In genomic region chr4:124580695-124581094, GRCm38 (mm10) we compare ENCODE assay signal across 23 mouse cellular contexts. TPM values are rescaled to one million over a fixed set of nuclear protein-coding genes. Genes with fewer than 3 reads are reported as not detected.
"Had no signal": no experiment of that assay in that cellular context is flagged by ENCODE, and none has a peak within 500 bp of the region (broad histone marks: within the 10 kb centered on the region; RNA-seq: fewer than 3 reads in every experiment).

No protein-coding gene starts in this region.

- H3K4me3 ChIP-seq: neural tube, embryonic 13.5 days; neural tube, embryonic 15.5 days; stomach, embryonic 15.5 days had no signal

- H3K36me3 ChIP-seq: neural tube, embryonic 13.5 days; neural tube, embryonic 15.5 days; stomach, embryonic 15.5 days had no signal

- DNase-seq: retina, postnatal 1 day; right cerebral cortex, adult 18-20 months; right cerebral cortex, postnatal 14 days; right cerebral cortex, postnatal 25 days; right cerebral cortex, postnatal 4 days; spleen, adult 18-20 months; thymus, adult 18-20 months; thymus, adult 2 months; thymus, postnatal 14 days; thymus, postnatal 25 days; thymus, postnatal 36 days; thymus, postnatal 4 days had no signal

- H3K27ac ChIP-seq: neural tube, embryonic 13.5 days; neural tube, embryonic 15.5 days; stomach, embryonic 15.5 days; stomach, postnatal 0 days had no signal

- H3K9me3 ChIP-seq: neural tube, embryonic 13.5 days; neural tube, embryonic 15.5 days; stomach, embryonic 15.5 days had no signal

- H3K4me1 ChIP-seq: stomach, embryonic 15.5 days had no signal

- H3K9ac ChIP-seq: neural tube, embryonic 13.5 days; neural tube, embryonic 15.5 days; stomach, embryonic 15.5 days had no signal

- H3K4me2 ChIP-seq: neural tube, embryonic 13.5 days; neural tube, embryonic 15.5 days; stomach, embryonic 15.5 days had no signal

RNA-seq across cellular contexts. Expression of gene 3100002H09Rik, which starts 29.9 kb away (rescaled TPM):
- total RNA-seq: neutrophil, adult 5-6 weeks had no signal
- polyA plus RNA-seq: small intestine, adult 2 months; spleen, adult 2 months; stomach, embryonic 15.5 days; stomach, embryonic 16.5 days; stomach, postnatal 0 days; testis, adult 2 months; thymus, adult 2 months; thymus, postnatal 0 days; urinary bladder, adult 2 months had no signal
